Mouse (Mus musculus): ENCODE results near the gene Ush2a. TPM values are rescaled to one million over a fixed set of nuclear protein-coding genes. Genes with fewer than 3 reads are reported as not detected.

Ush2a gene
- total RNA-seq, 4 experiments from 2014 or later: 0.14 to 0.61 (median 0.26) TPM

GRCm38 (mm10) chr1:188667460-188667859 lies 405.6 kb downstream of the Ush2a start:
- no peak for DNase-seq (ENCODE audit: low spot score in 2 of 2)

DNA sequence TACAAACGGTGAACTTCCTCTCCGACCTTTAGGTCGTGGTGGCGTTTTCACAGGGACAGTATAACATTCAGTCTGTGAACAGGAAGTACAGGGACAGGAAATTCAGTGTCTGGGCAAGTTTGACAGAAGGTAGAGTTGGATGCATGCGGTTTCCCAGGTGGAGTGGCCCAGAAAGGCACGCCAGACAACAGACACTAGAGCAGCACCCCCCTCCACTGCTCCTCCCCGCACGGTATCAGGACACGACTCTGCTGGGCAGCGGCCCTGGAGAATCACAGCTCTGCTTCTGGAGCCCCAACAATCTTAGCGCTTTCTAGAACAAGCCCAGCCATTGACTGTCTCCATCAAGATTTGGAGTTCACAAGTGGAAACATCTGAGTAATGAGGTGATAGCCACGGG lies 406.7 kb downstream of the Ush2a start:
- no peak for DNase-seq (ENCODE audit: low spot score in 2 of 2)

DNA sequence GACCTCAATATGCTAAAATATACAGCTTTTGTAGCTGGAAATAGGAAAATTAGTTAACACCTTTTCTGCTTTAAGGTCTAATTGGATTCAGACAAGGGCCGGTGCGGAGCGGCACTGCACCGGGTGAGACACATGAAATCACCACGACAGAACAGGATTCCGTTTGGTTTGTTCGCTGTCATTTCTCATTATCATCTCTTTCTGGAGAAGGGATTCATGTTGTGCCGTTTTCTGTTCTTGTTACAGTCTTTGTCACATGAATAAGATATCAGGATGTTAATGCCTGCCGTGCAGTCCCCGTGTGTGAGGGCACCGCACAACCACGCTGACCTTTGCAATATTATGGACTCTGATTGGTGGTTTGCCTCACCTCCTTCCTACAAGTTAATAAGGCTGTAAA lies 411.0 kb downstream of the Ush2a start:
- DNase-seq (ENCODE audit: low spot score in 2 of 2): no peak

DNA sequence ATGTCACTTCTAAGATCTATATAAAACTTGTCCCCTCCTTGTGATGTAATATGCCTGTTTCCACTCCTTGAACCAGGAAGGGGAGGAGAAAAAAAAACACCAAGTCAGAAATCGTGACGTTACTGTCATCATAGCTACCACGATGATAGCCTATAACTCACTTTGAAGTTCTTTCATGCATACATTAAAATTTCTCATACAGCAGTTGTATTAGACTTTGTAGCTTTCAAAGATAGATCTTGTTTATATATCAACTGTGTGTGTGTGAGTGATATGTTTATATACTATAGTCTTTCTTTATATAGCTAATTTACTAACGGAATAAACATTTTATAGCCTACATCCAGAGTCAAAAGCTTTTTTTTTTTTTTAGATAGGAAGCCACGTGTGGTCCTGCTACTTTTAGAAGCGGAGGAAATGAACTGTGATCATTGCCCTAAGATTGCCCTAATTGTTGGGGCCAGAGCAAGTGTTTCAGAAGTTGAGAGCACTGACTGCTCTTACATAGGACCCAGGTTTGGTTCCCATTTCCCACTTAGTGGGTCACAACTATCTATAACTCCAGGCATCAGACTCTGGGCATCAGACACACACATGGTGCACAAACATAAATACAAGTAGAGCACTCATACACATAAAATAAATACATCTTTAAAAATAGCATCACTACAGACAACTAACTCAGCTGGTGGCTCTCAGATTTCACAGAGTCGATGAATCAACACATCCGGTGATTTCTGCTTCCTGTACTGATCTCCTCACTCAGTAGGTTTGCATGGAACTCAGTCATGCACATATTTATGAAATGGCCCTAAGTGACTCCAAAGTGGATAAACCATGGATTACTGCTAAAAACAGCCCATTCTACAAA lies 413.1 kb downstream of the Ush2a start:
- no peak for DNase-seq (ENCODE audit: low spot score in 2 of 2)

DNA sequence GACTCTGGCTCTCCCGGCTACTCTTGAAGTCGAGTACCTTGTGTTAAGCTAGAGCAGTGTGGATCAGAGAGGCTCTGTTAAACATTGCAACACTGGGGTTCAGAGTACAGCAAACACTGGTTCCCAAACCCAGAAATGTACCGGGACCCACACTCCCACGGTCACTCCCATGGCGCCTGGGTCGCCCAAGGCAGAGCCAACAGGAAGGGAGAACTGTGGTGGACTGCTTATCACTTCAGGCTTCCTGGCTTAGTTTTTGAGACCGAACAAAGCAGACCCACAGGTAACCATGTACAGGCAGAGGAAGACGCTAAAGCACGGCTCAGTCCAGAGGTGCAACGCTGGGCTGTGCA lies 413.7 kb downstream of the Ush2a start:
- DNase-seq (ENCODE audit: low spot score in 2 of 2): no peak

- no peak for DNase-seq (ENCODE audit: low spot score in 2 of 2)
Measured at GRCm38 (mm10) chr1:188678189-188678588, 416.4 kb downstream of the Ush2a start.

- DNase-seq (ENCODE audit: low spot score in 2 of 2): no peak
Measured at GRCm38 (mm10) chr1:188686362-188686761, 424.5 kb downstream of the Ush2a start.

DNA sequence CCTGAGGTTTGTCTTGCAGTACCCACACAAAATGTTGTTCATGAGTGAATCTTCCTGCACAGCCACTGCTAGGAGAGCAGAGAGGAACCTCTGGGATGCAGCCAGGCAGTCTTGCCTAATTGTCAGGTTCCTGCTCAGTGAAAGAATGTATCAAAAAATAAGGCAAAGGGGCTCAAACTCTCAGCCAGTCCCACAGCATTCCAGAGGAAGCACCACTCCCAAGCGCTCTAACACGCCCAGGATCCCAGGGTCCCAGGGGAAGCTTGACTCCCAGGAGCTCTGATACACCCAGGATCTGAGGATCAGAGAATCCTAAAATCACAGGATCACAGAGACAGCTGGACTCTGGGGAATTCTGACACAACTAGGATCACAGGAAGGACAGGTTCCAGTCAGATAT lies 434.5 kb downstream of the Ush2a start:
- DNase-seq (ENCODE audit: low spot score in 2 of 2): no peak

DNA sequence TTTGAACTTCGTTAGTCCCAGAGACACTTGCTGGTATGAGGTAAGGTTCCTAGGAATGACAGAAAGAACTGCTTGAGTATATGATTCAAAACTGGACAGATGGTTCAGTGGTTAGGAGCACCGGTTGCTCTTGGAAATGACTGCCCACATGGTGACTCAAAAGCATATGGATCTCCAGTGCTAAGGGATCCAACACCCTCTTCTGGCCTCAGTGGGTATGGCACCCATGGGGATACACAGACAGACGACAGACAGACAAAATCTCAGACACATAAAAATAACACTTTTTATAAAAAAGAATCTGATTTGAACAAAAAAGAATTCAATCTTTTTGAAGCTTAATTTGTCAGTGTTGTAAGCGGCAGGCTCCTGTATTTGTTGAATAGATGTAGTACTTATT lies 446.4 kb downstream of the Ush2a start:
- no peak for DNase-seq (ENCODE audit: low spot score in 2 of 2)

- DNase-seq (ENCODE audit: low spot score in 2 of 2): no peak
Measured at GRCm38 (mm10) chr1:188708694-188709093, 446.9 kb downstream of the Ush2a start.

DNA sequence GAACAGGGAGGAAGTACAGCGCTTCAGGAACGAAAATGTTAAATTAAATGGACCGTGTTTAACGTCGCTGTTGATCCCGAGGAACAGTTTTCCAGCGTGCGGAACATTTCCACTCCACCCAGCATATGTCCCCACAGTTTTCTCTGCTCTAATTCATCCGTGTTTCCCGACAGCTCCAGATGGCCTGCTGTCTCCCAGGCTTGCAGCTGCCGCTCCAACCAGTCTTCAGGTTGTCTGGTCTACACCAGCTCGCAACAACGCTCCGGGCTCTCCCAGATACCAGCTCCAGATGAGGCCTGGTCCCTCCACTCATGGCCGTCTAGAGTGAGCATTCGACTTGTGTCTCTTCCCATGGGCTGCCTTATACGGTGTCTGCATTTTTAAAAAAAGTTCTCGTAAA lies 452.3 kb downstream of the Ush2a start:
- peak in 1 of 2 experiments; percentile 8 for DNase-seq (ENCODE audit: low spot score in 2 of 2)

DNA sequence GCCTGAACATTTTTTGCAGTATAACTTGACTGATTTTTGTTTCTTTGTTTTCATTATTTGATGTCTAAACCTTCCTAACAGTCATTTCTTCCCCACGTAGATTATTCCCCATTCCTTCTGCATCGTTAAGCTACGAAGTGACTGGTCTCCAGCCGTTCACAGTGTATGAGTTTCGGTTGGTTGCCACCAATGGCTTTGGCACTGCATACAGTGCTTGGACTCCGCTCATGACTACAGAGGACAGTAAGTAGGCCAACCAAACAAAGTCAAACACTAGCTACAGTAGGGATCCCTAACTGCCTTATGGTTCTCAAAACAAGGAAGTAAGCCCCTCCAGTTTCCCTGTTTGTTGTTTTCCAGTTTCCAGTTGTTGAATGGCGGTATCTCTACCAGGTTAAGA lies 453.1 kb downstream of the Ush2a start:
- no peak for DNase-seq (ENCODE audit: low spot score in 2 of 2)

DNA sequence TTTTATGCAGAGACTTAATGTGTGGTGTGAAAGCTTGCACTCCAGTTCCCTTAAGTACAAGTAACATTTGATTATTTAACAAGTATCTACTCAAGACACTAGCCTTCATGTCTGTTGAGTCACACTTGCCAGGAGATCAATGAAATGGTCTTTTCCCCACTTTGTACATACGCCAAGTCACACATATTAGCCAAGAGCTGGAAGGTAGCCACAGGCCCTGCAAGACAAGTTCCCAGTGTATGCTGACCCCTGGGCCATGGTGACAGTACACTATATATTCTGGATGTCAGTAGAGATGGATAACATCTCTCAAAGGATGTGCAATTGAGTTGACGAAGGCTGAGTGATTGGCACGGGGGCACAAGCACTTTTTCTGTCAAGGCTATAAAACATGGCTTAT lies 455.1 kb downstream of the Ush2a start:
- DNase-seq (ENCODE audit: low spot score in 2 of 2): no peak

GRCm38 (mm10) chr1:188725122-188725995 lies 463.5 kb downstream of the Ush2a start:
- no peak for DNase-seq (ENCODE audit: low spot score in 2 of 2)

GRCm38 (mm10) chr1:188726937-188727336 lies 465.1 kb downstream of the Ush2a start:
- no peak for DNase-seq (ENCODE audit: low spot score in 2 of 2)

GRCm38 (mm10) chr1:188728625-188729024 lies 466.8 kb downstream of the Ush2a start:
- DNase-seq (ENCODE audit: low spot score in 2 of 2): no peak

GRCm38 (mm10) chr1:188729179-188729578 lies 467.4 kb downstream of the Ush2a start:
- DNase-seq (ENCODE audit: low spot score in 2 of 2): no peak

- DNase-seq (ENCODE audit: low spot score in 2 of 2): no peak
Measured at GRCm38 (mm10) chr1:188734741-188735266, 473.0 kb downstream of the Ush2a start.

- DNase-seq (ENCODE audit: low spot score in 2 of 2): no peak
Measured at GRCm38 (mm10) chr1:188742971-188743370, 481.1 kb downstream of the Ush2a start.

- DNase-seq (ENCODE audit: low spot score in 2 of 2): no peak
Measured at GRCm38 (mm10) chr1:188755031-188755430, 493.2 kb downstream of the Ush2a start.

- DNase-seq (ENCODE audit: low spot score in 2 of 2): no peak
Measured at GRCm38 (mm10) chr1:188760515-188760914, 498.7 kb downstream of the Ush2a start.

DNA sequence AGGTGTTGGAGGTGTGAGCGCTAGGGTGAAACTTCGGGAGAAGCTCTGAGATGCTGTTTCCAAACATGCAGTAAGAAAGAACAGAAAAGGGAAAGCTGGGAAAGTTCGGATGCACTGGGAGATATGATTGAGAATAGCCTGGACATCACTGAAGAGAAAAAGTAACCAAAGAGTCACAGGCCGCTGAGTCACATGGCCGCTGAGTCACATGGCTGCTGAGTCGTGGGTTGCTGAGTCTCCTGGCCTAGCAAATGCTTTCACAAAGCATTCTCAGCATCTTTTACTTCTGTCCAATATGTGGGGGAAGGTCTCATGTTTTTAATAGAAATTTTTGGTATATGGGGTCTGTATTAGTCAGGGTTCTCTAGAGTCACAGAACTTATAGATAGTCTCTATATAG lies 500.6 kb downstream of the Ush2a start:
- DNase-seq (ENCODE audit: low spot score in 2 of 2): no peak
